Mouse (Mus musculus): ENCODE measurements at regions not wholly inside any gene's neighbourhood (a gene's known extent, or its start where the extent isn't known, plus 50 kb on each side); places are given as distances from the start of the nearest gene placed in this dataset.

DNA sequence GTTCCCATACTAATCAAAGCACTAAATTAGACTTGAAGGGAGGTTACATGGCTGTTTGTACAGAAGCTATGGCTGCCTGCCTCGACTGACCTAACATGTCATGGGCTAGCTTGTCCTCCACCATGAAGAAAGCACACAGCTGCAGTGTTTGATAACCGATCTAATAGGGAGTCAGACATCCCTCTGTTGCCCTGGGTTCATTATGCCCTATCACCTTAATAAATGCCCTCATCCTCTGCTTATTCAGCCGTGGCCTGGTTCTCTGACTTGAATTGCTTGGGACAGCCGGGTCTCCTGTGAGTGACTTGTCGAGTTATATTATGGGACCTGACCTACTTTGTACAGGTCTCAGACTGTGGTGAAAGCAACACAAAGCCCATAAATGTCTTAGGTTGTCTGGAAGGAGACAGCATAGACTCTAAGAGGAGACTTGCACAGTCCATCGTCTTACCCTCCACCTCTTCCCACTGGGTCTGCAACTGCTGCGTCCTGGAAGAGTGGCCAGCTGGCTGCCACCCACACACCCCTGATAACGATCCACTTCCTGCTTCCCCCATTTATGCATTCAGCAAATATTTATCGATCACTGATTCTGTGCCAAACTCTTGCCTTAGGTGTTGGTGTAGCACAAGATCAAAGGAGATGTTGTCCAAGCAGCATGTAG lies 161.2 kb upstream of the 3110018I06Rik start:
- DNase-seq: no peak

- DNase-seq: no peak
Observed at GRCm38 (mm10) chr12:107328986-107329385, 159.4 kb upstream of the 3110018I06Rik start.

GRCm38 (mm10) chr12:107334366-107334765 lies 154.1 kb upstream of the 3110018I06Rik start:
- DNase-seq: no peak

DNA sequence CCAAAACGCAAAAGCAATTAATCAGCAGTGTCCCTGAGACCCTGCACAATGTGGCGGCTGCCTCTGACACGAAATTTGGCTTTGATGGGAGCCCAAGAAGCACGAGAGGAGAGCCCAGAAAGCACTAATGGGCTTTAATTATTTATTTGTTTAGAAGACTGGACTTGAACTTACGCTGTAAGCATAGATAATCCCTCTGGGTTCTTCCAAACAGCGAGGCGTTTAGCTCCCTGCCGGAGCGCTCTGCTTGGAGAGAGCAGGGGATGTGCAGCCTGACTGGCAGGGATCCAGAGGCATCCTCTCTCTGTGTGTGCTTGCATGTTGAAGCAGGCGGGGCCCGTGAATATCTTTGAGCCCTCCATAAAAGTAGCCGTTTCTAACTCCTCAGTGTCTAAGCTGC lies 153.3 kb upstream of the 3110018I06Rik start:
- DNase-seq: no peak

- peak; percentile 5 for DNase-seq
Observed at GRCm38 (mm10) chr12:107338758-107339157, 149.7 kb upstream of the 3110018I06Rik start.

DNA sequence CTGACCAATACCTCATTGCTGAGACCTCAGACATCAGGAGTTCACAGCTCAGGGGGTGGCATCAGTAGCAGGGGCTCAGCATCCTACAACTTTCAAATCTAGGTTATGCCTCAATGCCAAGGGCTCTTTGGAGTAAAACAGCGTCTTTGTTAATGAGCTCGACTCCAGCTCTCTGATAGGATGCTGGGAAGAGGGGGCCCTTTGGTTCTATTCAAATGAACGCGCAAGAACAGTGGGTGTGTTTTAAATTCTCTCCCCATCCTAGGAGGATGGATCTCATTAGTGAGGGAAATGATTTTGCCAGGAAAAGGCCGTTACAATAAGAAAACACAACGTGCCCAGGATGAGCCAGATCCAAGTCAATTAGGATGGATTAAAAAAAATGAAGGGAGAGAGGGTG lies 132.2 kb upstream of the 3110018I06Rik start:
- no peak for DNase-seq

DNA sequence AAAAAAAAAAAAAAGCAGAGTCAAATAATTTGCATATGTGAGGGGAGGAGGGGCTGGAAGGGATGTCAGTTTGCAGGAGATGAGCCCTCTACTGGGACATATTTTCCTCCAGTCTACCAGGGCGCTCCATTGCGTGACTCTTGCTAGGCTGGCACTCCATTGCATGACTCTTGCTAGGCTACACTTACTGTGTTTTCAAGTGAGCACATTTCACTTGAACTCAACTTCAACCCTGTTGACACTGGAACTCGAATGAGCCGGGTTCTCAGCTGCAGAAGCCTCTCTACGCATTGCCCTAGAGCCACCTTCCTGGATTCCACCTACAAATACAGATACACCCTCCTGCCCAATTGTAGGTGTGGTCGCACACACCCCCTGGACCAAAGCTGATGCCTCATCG lies 131.5 kb upstream of the 3110018I06Rik start:
- no peak for DNase-seq

DNA sequence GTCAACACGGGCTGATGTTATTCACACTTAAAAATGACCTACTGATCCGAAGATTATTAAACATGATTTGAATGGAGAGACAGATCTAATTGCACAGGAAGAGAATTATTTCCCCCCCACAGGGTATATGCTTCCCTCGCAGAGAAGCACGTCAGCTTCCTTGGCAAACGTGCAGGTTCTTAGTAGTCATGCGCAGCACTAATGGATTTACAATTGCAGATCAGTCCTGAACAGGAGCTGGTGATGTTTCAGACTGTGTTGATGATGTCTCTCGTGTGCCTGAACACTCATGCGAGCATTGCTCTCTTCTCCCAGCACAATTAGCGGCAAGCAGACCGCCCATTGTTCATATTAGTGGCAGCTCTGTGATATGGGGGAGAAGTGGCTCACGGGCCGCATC lies 127.9 kb upstream of the 3110018I06Rik start:
- DNase-seq: no peak

- DNase-seq: no peak
Observed at GRCm38 (mm10) chr12:107361606-107362005, 126.8 kb upstream of the 3110018I06Rik start.

DNA sequence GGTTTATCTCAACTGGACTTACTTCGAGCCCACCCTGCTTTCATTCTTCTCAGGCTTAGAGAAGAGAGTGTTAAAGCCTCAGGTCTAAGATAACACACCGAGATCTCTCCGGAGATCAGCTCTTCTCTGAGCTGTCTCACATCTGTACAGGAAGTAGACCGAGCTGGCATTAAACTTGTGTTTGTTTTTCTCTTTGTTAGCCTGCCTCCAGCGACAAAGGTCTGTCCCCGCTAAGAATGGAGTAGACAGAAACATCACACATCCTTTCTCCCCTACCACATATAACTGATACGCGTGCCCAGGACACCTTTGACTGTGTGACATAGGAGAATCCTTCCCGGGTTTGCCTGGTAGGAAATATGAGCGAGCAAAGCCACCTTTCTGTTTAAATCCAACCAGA lies 126.3 kb upstream of the 3110018I06Rik start:
- DNase-seq: no peak

DNA sequence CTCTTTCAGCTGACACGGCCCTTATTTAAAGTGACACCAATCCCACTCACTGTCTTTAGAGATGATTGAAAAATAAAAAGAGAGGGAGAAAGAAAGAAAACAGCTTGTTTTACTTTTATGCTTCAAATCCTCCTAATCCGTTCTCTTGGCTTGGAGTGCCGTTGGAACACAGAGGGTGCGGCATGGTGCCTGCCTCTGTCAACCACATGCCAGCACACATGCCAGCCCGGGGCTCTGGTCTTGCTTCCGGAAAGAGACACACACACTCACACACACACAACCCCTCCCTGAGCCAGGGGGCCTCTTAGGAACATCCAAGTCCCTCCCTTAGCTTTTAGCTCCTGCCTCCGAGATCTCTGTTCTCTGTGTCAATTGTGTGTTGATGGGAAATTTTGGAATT lies 116.2 kb upstream of the 3110018I06Rik start:
- DNase-seq: no peak

DNA sequence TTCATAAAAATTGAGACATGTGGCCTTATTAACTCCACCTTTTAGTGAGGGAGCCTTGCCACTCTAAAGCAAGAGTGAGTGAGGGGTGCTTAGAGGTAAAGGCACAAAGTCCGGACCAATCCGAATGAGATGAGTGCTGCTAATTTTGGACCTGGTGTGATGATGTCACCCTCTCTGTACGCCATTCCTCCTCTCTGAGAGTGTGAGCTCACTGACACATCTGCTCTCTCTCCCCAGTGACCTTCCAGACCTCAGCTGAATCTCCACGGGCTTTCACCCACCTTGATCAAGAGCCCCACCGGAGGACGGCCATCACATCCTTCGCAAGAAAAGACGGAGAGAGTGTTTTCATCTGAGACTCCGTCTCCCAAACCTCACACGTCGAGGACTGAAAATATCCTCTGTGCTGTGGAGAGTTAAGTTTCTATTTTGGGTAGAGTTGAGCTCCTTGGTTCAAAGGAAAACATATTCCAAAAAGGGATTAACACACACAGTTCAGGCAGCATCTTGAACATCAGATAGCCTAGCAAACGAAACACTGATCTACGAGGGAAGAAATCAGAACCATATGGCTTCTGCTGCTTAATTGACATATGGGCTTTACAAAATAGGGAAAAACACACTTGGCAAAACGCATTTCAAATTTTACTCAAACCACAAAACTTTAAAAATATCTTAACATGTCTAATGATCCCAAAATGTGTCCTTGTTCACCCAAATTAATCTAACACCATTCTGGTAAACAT lies 96.2 kb upstream of the 3110018I06Rik start:
- no peak for DNase-seq

DNA sequence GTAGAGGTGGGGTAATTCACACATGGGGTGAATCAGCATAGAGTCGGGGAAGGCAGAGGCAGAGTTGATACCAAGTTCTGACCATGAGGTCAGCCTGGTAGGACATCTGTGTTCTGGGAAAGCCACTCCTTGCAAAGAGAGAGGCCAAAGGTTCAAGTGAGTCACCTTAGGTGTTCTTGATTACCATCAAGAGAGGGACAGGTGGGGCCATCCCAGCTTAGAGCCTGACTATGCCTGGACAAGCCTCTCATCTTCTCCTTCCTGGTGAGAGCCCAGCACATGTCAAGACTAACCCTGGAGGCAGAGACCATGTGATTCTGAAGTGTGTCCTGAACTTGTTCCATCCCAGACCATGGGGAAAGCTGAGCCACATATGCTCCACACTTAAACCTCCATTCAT lies 94.0 kb upstream of the 3110018I06Rik start:
- no peak for DNase-seq

DNA sequence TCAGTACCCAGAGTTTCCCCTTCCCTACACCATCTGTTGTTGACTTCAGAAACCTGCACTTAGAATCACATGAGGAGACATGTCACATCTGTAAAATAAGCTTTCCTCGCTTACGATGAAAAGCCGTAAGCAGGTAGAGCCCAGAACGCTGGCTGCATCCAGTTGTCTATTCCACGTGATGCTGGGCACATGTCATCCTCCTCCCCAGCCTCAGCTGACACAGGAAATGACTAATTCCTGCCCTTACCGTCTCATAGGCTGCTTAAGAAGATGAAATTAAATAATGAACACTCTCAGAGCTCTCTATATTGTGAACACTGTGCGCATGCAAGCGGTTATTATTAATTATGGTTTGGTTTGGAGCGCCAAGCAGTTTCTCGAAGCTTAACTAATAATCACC lies 83.6 kb upstream of the 3110018I06Rik start:
- DNase-seq: no peak

DNA sequence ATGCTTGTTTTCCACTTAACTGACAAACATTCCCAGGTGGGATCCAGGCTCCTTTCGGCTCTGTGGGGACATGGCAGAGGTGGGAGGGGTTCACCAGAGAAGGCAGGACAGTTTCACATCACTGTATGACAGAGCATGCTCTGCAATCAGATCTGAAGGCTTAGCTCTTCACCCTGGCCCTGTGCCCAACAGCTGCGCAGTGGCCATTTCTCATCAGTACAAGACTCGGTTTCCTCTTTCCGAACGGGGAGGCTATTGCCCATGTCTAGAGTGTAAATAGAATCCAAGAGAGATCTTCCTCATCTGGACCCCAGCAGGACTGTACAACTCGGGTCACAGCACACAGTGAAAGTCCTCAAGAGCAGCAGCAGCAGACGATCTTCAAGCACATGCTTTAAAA lies 64.5 kb upstream of the 3110018I06Rik start:
- DNase-seq: no peak

- no peak for DNase-seq
Observed at GRCm38 (mm10) chr12:107438506-107438905, 49.9 kb upstream of the 3110018I06Rik start.

All from lung, postnatal 14 days (tissue).